Mouse (Mus musculus): ENCODE data around the gene Slc17a7. TPM values are rescaled to one million over a fixed set of nuclear protein-coding genes. Genes with fewer than 3 reads are reported as not detected.

Slc17a7 gene
- polyA plus RNA-seq, 1 experiment = 397 TPM

GRCm38 (mm10) chr7:45135993-45136567, 27.7 kb upstream of the Slc17a7 start, which contains the start of the genes Gm45713 and Flt3l:
Gene Gm45713 (minus strand): TSS chr7:45136231.
Gene Flt3l (minus strand): TSS chr7:45136432.
- no peaks in the 10 kb centered on the region for H3K27me3 ChIP-seq (ENCODE audit: control insufficient read depth, insufficient read depth, low read length)
- peak; percentile 92 for TF ChIP-seq CTCF (IDR thresholded peaks at IDR 0.05; ENCODE audit: borderline replicate concordance, insufficient read depth, low read depth, low read length)
- no peak for TF ChIP-seq POLR2A (IDR thresholded peaks at IDR 0.05; ENCODE audit: borderline replicate concordance, insufficient read depth, low read length)
- peak within 1 kb of the TSS; percentile 44 for H3K27ac ChIP-seq (ENCODE audit: insufficient read depth, low read length)
- H3K4me3 ChIP-seq (replicated peaks; ENCODE audit: insufficient read depth, low read depth, low read length) = peak within 1 kb of the TSS; percentile 80
- DNase-seq = peak; percentile 89 to 93
- WGBS = 2% methylated on average over 29 of the region's 29 CpGs
- no peaks in the 10 kb centered on the region; the same call in 1 of the 2 replicates for H3K4me1 ChIP-seq (ENCODE audit: control insufficient read depth, insufficient read depth, low read length)

- Histone ChIP-seq H3K4me3 (replicated peaks; ENCODE audit: insufficient read depth, low read depth, low read length) (no peak overlapping the region), H3K27ac (ENCODE audit: insufficient read depth, low read length) (no peak overlapping the region), H3K27me3 (ENCODE audit: control insufficient read depth, insufficient read depth, low read length) (no peaks in the 10 kb centered on the region), H3K4me1 (ENCODE audit: control insufficient read depth, insufficient read depth, low read length) (no peaks in the 10 kb centered on the region; the same call in 1 of the 2 replicates)
- TF ChIP-seq CTCF (IDR thresholded peaks at IDR 0.05; ENCODE audit: borderline replicate concordance, insufficient read depth, low read depth, low read length) = no peak
- no peak for TF ChIP-seq POLR2A (IDR thresholded peaks at IDR 0.05; ENCODE audit: borderline replicate concordance, insufficient read depth, low read length)
- 90% methylated on average over 12 of the region's 12 CpGs for WGBS
- no peak for DNase-seq
These were observed 26.4 kb upstream of the Slc17a7 start for GRCm38 (mm10) chr7:45137171-45138006.

- WGBS = 95% methylated on average over 1 of the region's 1 CpGs
- H3K4me1 ChIP-seq (ENCODE audit: control insufficient read depth, insufficient read depth, low read length) = no peaks in the 10 kb centered on the region; the same call in 1 of the 2 replicates
- no peaks in the 10 kb centered on the region for H3K27me3 ChIP-seq (ENCODE audit: control insufficient read depth, insufficient read depth, low read length)
- no peak overlapping the region for H3K27ac ChIP-seq (ENCODE audit: insufficient read depth, low read length)
- DNase-seq = no peak
- H3K4me3 ChIP-seq (replicated peaks; ENCODE audit: insufficient read depth, low read depth, low read length) = no peak overlapping the region
- TF ChIP-seq CTCF (IDR thresholded peaks at IDR 0.05; ENCODE audit: borderline replicate concordance, insufficient read depth, low read depth, low read length) = no peak
- TF ChIP-seq POLR2A (IDR thresholded peaks at IDR 0.05; ENCODE audit: borderline replicate concordance, insufficient read depth, low read length) = no peak
These were observed 25.3 kb upstream of the Slc17a7 start for GRCm38 (mm10) chr7:45138403-45138802.

- H3K27ac ChIP-seq (ENCODE audit: insufficient read depth, low read length) = no peak overlapping the region
- no peaks in the 10 kb centered on the region for H3K27me3 ChIP-seq (ENCODE audit: control insufficient read depth, insufficient read depth, low read length)
- H3K4me1 ChIP-seq (ENCODE audit: control insufficient read depth, insufficient read depth, low read length) = no peaks in the 10 kb centered on the region; the same call in 1 of the 2 replicates
- no peak for DNase-seq
- no peak overlapping the region for H3K4me3 ChIP-seq (replicated peaks; ENCODE audit: insufficient read depth, low read depth, low read length)
- TF ChIP-seq POLR2A (IDR thresholded peaks at IDR 0.05; ENCODE audit: borderline replicate concordance, insufficient read depth, low read length) = no peak
- TF ChIP-seq CTCF (IDR thresholded peaks at IDR 0.05; ENCODE audit: borderline replicate concordance, insufficient read depth, low read depth, low read length) = no peak
- WGBS = 47% methylated on average over 8 of the region's 8 CpGs
These were observed 23.6 kb upstream of the Slc17a7 start for GRCm38 (mm10) chr7:45139904-45140723.

GRCm38 (mm10) chr7:45141319-45141718, 22.4 kb upstream of the Slc17a7 start:
- Histone ChIP-seq H3K4me3 (replicated peaks; ENCODE audit: insufficient read depth, low read depth, low read length) (no peak overlapping the region), H3K4me1 (ENCODE audit: control insufficient read depth, insufficient read depth, low read length) (no peaks in the 10 kb centered on the region), H3K27me3 (ENCODE audit: control insufficient read depth, insufficient read depth, low read length) (no peaks in the 10 kb centered on the region), H3K27ac (ENCODE audit: insufficient read depth, low read length) (no peak overlapping the region)
- WGBS = 89% methylated on average over 3 of the region's 3 CpGs
- no peak for DNase-seq
- no peak for TF ChIP-seq CTCF (IDR thresholded peaks at IDR 0.05; ENCODE audit: borderline replicate concordance, insufficient read depth, low read depth, low read length)
- TF ChIP-seq POLR2A (IDR thresholded peaks at IDR 0.05; ENCODE audit: borderline replicate concordance, insufficient read depth, low read length) = no peak

- H3K4me1 ChIP-seq (ENCODE audit: control insufficient read depth, insufficient read depth, low read length) = no peaks in the 10 kb centered on the region
- TF ChIP-seq POLR2A (IDR thresholded peaks at IDR 0.05; ENCODE audit: borderline replicate concordance, insufficient read depth, low read length) (no peak), CTCF (IDR thresholded peaks at IDR 0.05; ENCODE audit: borderline replicate concordance, insufficient read depth, low read depth, low read length) (no peak)
- 86% methylated on average over 5 of the region's 5 CpGs for WGBS
- no peaks in the 10 kb centered on the region for H3K27me3 ChIP-seq (ENCODE audit: control insufficient read depth, insufficient read depth, low read length)
- DNase-seq = no peak
- no peak overlapping the region for H3K27ac ChIP-seq (ENCODE audit: insufficient read depth, low read length)
- H3K4me3 ChIP-seq (replicated peaks; ENCODE audit: insufficient read depth, low read depth, low read length) = no peak overlapping the region
These were observed 21.8 kb upstream of the Slc17a7 start for GRCm38 (mm10) chr7:45141914-45142313.

- no peaks in the 10 kb centered on the region for H3K27me3 ChIP-seq (ENCODE audit: control insufficient read depth, insufficient read depth, low read length)
- WGBS = 79% methylated on average over 13 of the region's 13 CpGs
- no peaks in the 10 kb centered on the region for H3K4me1 ChIP-seq (ENCODE audit: control insufficient read depth, insufficient read depth, low read length)
- H3K27ac ChIP-seq (ENCODE audit: insufficient read depth, low read length) = no peak overlapping the region
- no peak for DNase-seq
- H3K4me3 ChIP-seq (replicated peaks; ENCODE audit: insufficient read depth, low read depth, low read length) = no peak overlapping the region
- TF ChIP-seq CTCF (IDR thresholded peaks at IDR 0.05; ENCODE audit: borderline replicate concordance, insufficient read depth, low read depth, low read length) (no peak), POLR2A (IDR thresholded peaks at IDR 0.05; ENCODE audit: borderline replicate concordance, insufficient read depth, low read length) (no peak)
These were observed 19.2 kb upstream of the Slc17a7 start for GRCm38 (mm10) chr7:45144368-45145174.
